Comparison of ENCODE assay signal across 11 mouse cellular contexts in the genomic region with DNA sequence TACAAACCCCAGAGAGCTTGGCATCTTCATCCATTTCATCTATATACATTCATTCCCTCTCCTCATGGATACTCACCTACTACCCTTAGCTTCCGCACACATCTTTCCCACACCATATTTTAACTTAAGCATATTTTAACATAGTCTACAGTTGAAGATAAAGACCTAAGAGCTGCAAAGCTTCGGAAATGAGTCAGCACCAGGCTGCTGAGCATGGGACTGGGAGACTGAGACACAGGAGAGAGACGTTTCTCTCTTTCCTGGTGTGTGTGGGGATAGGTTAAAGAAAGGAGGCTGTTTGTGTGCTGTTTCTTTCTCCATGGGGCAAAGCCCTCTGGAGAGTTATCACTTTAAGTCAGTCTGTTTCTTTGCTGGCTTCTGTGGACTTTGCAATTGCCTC.
DNase-seq lines count a peak whose midpoint lies in the region; ATAC-seq lines count a peak whose summit lies in the region.
"Had no signal": no experiment of that assay in that cellular context is flagged by ENCODE, and none has a peak within 500 bp of the region (broad histone marks: within the 10 kb centered on the region; RNA-seq: fewer than 3 reads in every experiment).

No protein-coding gene starts in this region.

- WGBS in heart, embryonic 14.5 days, result 45% methylated on average over 3 of the region's 3 CpGs
- WGBS in hindbrain, embryonic 16.5 days, result 65% methylated on average over 3 of the region's 3 CpGs
- 57% methylated on average over 3 of the region's 3 CpGs for WGBS in stomach, embryonic 15.5 days

- intact Hi-C loops in heart, postnatal 36 days (cut with DNase I), result no loop called here

- no peaks in the 10 kb centered on the region for H3K27me3 ChIP-seq in heart, embryonic 14.5 days (ENCODE audit: control insufficient read depth, insufficient read depth, low read length)
- no peaks in the 10 kb centered on the region for H3K27me3 ChIP-seq in hindbrain, embryonic 16.5 days (replicated peaks; ENCODE audit: control insufficient read depth, insufficient read depth, low read length)
- no peaks in the 10 kb centered on the region for H3K27me3 ChIP-seq in stomach, embryonic 15.5 days (replicated peaks)
- H3K27me3 ChIP-seq: CH12.LX; neural tube, embryonic 12.5 days had no signal

- no peaks in the 10 kb centered on the region for H3K9me3 ChIP-seq in heart, embryonic 14.5 days (ENCODE audit: control insufficient read depth, low read length)
- H3K9me3 ChIP-seq in hindbrain, embryonic 16.5 days (ENCODE audit: control insufficient read depth, low read length), result no peaks in the 10 kb centered on the region
- no peaks in the 10 kb centered on the region for H3K9me3 ChIP-seq in stomach, embryonic 15.5 days
- H3K9me3 ChIP-seq: neural tube, embryonic 12.5 days had no signal

- no peaks in the 10 kb centered on the region for H3K36me3 ChIP-seq in heart, embryonic 14.5 days (ENCODE audit: control insufficient read depth, insufficient read depth, low read length)
- H3K36me3 ChIP-seq in hindbrain, embryonic 16.5 days (ENCODE audit: control insufficient read depth, insufficient read depth, low read length), result no peaks in the 10 kb centered on the region
- H3K36me3 ChIP-seq in stomach, embryonic 15.5 days, result no peaks in the 10 kb centered on the region
- H3K36me3 ChIP-seq: neural tube, embryonic 12.5 days had no signal

- H3K4me3 ChIP-seq in heart, embryonic 14.5 days (ENCODE audit: control insufficient read depth in 1 of 2, insufficient read depth in 1 of 2, low read depth in 1 of 2, low read length in 2 of 2), result no peak overlapping the region
- H3K4me3 ChIP-seq in hindbrain, embryonic 16.5 days (ENCODE audit: low read length), result no peak overlapping the region
- H3K4me3 ChIP-seq in stomach, embryonic 15.5 days (replicated peaks), result no peak overlapping the region
- H3K4me3 ChIP-seq: neural tube, embryonic 12.5 days had no signal

- H3K9ac ChIP-seq in heart, embryonic 14.5 days (ENCODE audit: low read length), result 0 out of 2 replicates have a peak overlapping the region, but pooled peaks have one; percentile 42
- no peak overlapping the region for H3K9ac ChIP-seq in hindbrain, embryonic 16.5 days (ENCODE audit: low read depth, low read length)
- H3K9ac ChIP-seq in stomach, embryonic 15.5 days, result no peak overlapping the region
- H3K9ac ChIP-seq: neural tube, embryonic 12.5 days had no signal

- no peak for ATAC-seq in heart, embryonic 14.5 days (ENCODE audit: insufficient number of reproducible peaks, insufficient read depth, low FRiP score, low read depth)
- no peak for ATAC-seq in hindbrain, embryonic 16.5 days
- no peak for ATAC-seq in stomach, embryonic 15.5 days (ENCODE audit: insufficient read depth, low FRiP score, low read depth)
- ATAC-seq in CD4-positive, CD25-positive, alpha-beta regulatory T cell, adult 4 months, result no peak

- H3K27ac ChIP-seq in heart, embryonic 14.5 days (replicated peaks in 1 of 2; ENCODE audit: control insufficient read depth in 1 of 2, insufficient read depth in 1 of 2, low read depth in 2 of 2, low read length in 2 of 2), result peak overlapping the region; percentile 54 to 77
- peak overlapping the region; percentile 73; the same call in 1 of the 2 replicates for H3K27ac ChIP-seq in hindbrain, embryonic 16.5 days (ENCODE audit: low read depth, low read length)
- peak overlapping the region; percentile 65 for H3K27ac ChIP-seq in stomach, embryonic 15.5 days
- H3K27ac ChIP-seq: neural tube, embryonic 12.5 days had no signal

- H3K4me1 ChIP-seq in heart, embryonic 14.5 days (ENCODE audit: control insufficient read depth in 2 of 2, insufficient read depth in 2 of 2, low read length in 2 of 2), result peaks cover 19 to 26% of the 10 kb centered on the region in 2 experiments
- H3K4me1 ChIP-seq in hindbrain, embryonic 16.5 days (ENCODE audit: control insufficient read depth, insufficient read depth, low read depth, low read length), result peaks cover 27% of the 10 kb centered on the region
- peaks cover 18% of the 10 kb centered on the region for H3K4me1 ChIP-seq in stomach, embryonic 15.5 days

- no peak for DNase-seq in heart, postnatal 36 days
- DNase-seq in right cerebral cortex, adult 18-20 months, result peak; percentile 13
- DNase-seq in right cerebral cortex, postnatal 36 days (ENCODE audit: low spot score in 2 of 2), result no peak
- no peak for DNase-seq in cerebellum, postnatal 36 days
- DNase-seq: kidney, adult 11 months had no signal

- peak overlapping the region; percentile 50; the same call in 1 of the 2 replicates for H3K4me2 ChIP-seq in heart, embryonic 14.5 days (ENCODE audit: low read length)
- no peak overlapping the region for H3K4me2 ChIP-seq in hindbrain, embryonic 16.5 days (ENCODE audit: low read length)
- no peak overlapping the region for H3K4me2 ChIP-seq in stomach, embryonic 15.5 days
